Mouse (Mus musculus): ENCODE data around the gene Gm4498. TPM values are rescaled to one million over a fixed set of nuclear protein-coding genes. Genes with fewer than 3 reads are reported as not detected.
"Not testable (repeated sequence)": the region's sequence is repeated elsewhere in the genome, so short reads cannot be mapped to it uniquely, and the experiment has no call there.

The Gm4498 gene
- not detected in 2 replicates for polyA plus RNA-seq (2015; fragmentation: Nextera tagmentation; extraction: Ambion mirVana)

DNA sequence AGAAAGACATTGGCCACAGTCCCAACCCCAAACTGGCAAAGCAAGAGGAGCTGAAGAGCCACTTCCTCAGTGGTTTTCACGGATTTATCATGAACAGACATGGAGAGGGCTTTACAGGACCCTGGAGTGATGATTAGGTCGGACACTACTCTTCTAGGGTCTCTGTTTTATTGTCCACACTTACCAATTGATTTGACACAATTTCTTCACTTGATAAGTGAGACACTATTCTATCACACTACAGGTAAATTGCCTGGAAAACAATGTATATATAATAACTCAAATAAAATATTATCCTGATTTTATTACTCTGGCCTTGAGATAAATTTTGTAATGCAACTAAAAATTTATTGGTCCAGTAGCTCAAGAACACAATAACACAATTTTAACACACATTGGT is at the start of gene Gm4498:
Gene Gm4498 (minus strand): TSS at position 101 of the 400 bp plus-strand sequence.
- no CpG with 5 or more reads among the region's 2 CpGs for WGBS
- H3K36me3 ChIP-seq (ENCODE audit: control insufficient read depth, insufficient read depth, low read length); H3K9me3 ChIP-seq (ENCODE audit: control insufficient read depth, low read length); H3K4me1 ChIP-seq (ENCODE audit: control insufficient read depth, insufficient read depth, low read depth, low read length); H3K4me3 ChIP-seq (ENCODE audit: low read length); ATAC-seq; H3K9ac ChIP-seq (ENCODE audit: low read depth, low read length); H3K27ac ChIP-seq (ENCODE audit: low read depth, low read length); H3K4me2 ChIP-seq (ENCODE audit: low read length); H3K27me3 ChIP-seq (replicated peaks; ENCODE audit: control insufficient read depth, insufficient read depth, low read length): not testable (repeated sequence)

DNA sequence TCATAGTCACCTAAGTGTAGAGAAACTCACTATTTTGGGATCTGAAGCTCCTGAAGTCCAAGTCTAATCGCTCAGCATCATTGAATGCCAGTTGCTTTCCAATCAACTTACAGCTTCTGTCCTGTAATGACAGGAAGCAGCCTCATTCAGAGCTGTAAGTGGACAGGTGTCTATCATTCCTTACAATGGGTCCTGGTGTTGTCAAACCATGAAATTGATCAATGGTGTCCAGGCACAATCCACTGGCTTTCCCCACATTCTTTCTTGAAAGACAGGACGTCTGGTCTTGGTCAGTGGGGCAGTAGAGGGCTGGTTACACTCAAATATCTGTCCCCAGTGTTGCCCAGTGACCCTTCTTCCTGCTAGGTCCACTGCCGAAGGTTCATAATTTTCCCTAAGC is 29.1 kb upstream of the Gm4498 start, which contains the start of gene Gm5890:
Gene Gm5890 (minus strand): TSS at position 101 of the 400 bp plus-strand sequence.
- not testable (repeated sequence) for ATAC-seq; H3K4me2 ChIP-seq (ENCODE audit: low read length); H3K27ac ChIP-seq (ENCODE audit: low read depth, low read length); H3K36me3 ChIP-seq (ENCODE audit: control insufficient read depth, insufficient read depth, low read length); H3K9me3 ChIP-seq (ENCODE audit: control insufficient read depth, low read length); H3K27me3 ChIP-seq (replicated peaks; ENCODE audit: control insufficient read depth, insufficient read depth, low read length); H3K4me1 ChIP-seq (ENCODE audit: control insufficient read depth, insufficient read depth, low read depth, low read length); H3K4me3 ChIP-seq (ENCODE audit: low read length); H3K9ac ChIP-seq (ENCODE audit: low read depth, low read length)
- WGBS: no CpG with 5 or more reads among the region's 3 CpGs

DNA sequence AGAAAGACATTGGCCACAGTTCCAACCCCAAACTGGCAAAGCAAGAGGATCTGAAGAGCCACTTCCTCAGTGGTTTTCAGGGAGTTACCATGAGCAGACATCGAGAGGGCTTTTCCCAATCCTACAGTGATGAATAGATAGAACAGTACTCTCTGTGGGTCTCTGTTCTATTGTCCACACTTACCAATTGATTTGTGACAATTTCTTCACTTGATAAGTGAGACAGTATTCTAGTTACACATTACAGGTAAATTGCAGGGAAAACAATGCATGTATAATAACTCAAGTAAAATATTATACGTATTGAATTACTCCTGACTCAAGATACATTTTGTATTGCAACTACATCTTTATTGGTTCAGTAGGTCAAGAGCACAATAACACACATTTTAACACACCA is 28.1 kb downstream of the Gm4498 start, which contains the start of gene Gm6164:
Gene Gm6164 (minus strand): TSS at position 101 of the 400 bp plus-strand sequence.
- not testable (repeated sequence) for H3K9ac ChIP-seq (ENCODE audit: low read depth, low read length); H3K36me3 ChIP-seq (ENCODE audit: control insufficient read depth, insufficient read depth, low read length); H3K4me3 ChIP-seq (ENCODE audit: low read length); H3K4me2 ChIP-seq (ENCODE audit: low read length); H3K4me1 ChIP-seq (ENCODE audit: control insufficient read depth, insufficient read depth, low read depth, low read length); H3K27me3 ChIP-seq (replicated peaks; ENCODE audit: control insufficient read depth, insufficient read depth, low read length); ATAC-seq; H3K9me3 ChIP-seq (ENCODE audit: control insufficient read depth, low read length); H3K27ac ChIP-seq (ENCODE audit: low read depth, low read length)
- WGBS: no CpG with 5 or more reads among the region's 2 CpGs

DNA sequence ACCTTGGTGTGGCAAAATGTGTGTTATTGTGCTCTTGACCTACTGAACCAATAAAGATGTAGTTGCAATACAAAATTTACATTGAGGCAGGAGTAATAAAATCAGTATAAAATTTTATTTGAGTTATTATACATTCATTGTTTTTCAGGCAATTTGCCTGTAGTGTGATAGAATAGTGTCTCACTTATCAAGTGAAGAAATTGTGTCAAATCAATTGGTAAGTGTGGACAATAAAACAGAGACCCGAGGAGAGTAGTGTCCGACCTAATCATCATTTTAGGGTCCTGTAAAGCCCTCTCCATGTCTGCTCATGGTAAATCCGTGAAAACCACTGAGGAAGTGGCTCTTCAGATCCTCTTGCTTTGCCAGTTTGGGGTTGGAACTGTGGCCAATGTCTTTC is 40.2 kb downstream of the Gm4498 start, which contains the start of gene Vmn1r95:
Gene Vmn1r95 (plus strand): TSS at position 301 of the 400 bp plus-strand sequence.
- not testable (repeated sequence) for H3K4me3 ChIP-seq (ENCODE audit: low read length); H3K4me1 ChIP-seq (ENCODE audit: control insufficient read depth, insufficient read depth, low read depth, low read length); H3K27me3 ChIP-seq (replicated peaks; ENCODE audit: control insufficient read depth, insufficient read depth, low read length); H3K36me3 ChIP-seq (ENCODE audit: control insufficient read depth, insufficient read depth, low read length); H3K4me2 ChIP-seq (ENCODE audit: low read length); H3K9me3 ChIP-seq (ENCODE audit: control insufficient read depth, low read length); H3K9ac ChIP-seq (ENCODE audit: low read depth, low read length); H3K27ac ChIP-seq (ENCODE audit: low read depth, low read length); ATAC-seq
- no CpG with 5 or more reads among the region's 3 CpGs for whole genome bisulfite sequencing

Other genes starting within 250 kb of the Gm4498 start
- gene Nlrp9b, start 242.4 kb downstream of the Gm4498 start, polyA plus RNA-seq (2015; fragmentation: Nextera tagmentation; extraction: Ambion mirVana): not detected in 2 replicates
- not detected in 2 replicates for gene Vmn1r91, start 134.1 kb downstream of the Gm4498 start, polyA plus RNA-seq (2015; fragmentation: Nextera tagmentation; extraction: Ambion mirVana)
- not detected in 2 replicates for gene Gm16442, start 111.2 kb downstream of the Gm4498 start, polyA plus RNA-seq (2015; fragmentation: Nextera tagmentation; extraction: Ambion mirVana)
- not detected in 2 replicates for gene Vmn1r93, start 94.7 kb downstream of the Gm4498 start, polyA plus RNA-seq (2015; fragmentation: Nextera tagmentation; extraction: Ambion mirVana)
- gene Vmn1r94, start 65.5 kb downstream of the Gm4498 start, polyA plus RNA-seq (2015; fragmentation: Nextera tagmentation; extraction: Ambion mirVana): not detected in 2 replicates
- not detected in 2 replicates for gene Vmn1r95, start 40.1 kb downstream of the Gm4498 start, polyA plus RNA-seq (2015; fragmentation: Nextera tagmentation; extraction: Ambion mirVana)
- gene Gm6164, start 28.2 kb downstream of the Gm4498 start, polyA plus RNA-seq (2015; fragmentation: Nextera tagmentation; extraction: Ambion mirVana): not detected in 2 replicates
- not detected in 2 replicates for gene Gm5890, start 29.0 kb upstream of the Gm4498 start, polyA plus RNA-seq (2015; fragmentation: Nextera tagmentation; extraction: Ambion mirVana)
- gene Gm4133, start 100.2 kb upstream of the Gm4498 start, polyA plus RNA-seq (2015; fragmentation: Nextera tagmentation; extraction: Ambion mirVana): not detected in 2 replicates
- gene Gm5728, start 141.6 kb upstream of the Gm4498 start, polyA plus RNA-seq (2015; fragmentation: Nextera tagmentation; extraction: Ambion mirVana): not detected in 2 replicates
- not detected in 2 replicates for gene Vmn1r100, start 184.1 kb upstream of the Gm4498 start, polyA plus RNA-seq (2015; fragmentation: Nextera tagmentation; extraction: Ambion mirVana)
- gene Vmn1r101, start 208.8 kb upstream of the Gm4498 start, polyA plus RNA-seq (2015; fragmentation: Nextera tagmentation; extraction: Ambion mirVana): not detected in 2 replicates
- gene Gm10670, start 241.1 kb upstream of the Gm4498 start, polyA plus RNA-seq (2015; fragmentation: Nextera tagmentation; extraction: Ambion mirVana): not detected in 2 replicates